Mouse (Mus musculus) heart, adult 2 months (tissue): ENCODE data around the gene Wdcp. TPM values are rescaled to one million over a fixed set of nuclear protein-coding genes. Genes with fewer than 3 reads are reported as not detected.
"Not testable (repeated sequence)": the region's sequence is repeated elsewhere in the genome, so short reads cannot be mapped to it uniquely, and the experiment has no call there.

Experiments used
- DNase-seq, 2 experiments: peaks; one replicate each; pipeline ENCODE4 v3.0.0; 2021
- H3K27ac ChIP-seq: fragments of 200-600 bp; 2 replicates; pipeline ENCODE4 v1.8.1; 2022
- H3K27me3 ChIP-seq: fragments of 200-500 bp; 2 replicates; pipeline ENCODE4 v1.6.1; 2012; ENCODE audit warnings: mild to moderate bottlenecking, low read length, inconsistent platforms, mixed read lengths; ENCODE audit not compliant: control insufficient read depth, insufficient read depth
- H3K36me3 ChIP-seq: fragments of 200-500 bp; 2 replicates; pipeline ENCODE4 v1.6.1; 2012; ENCODE audit warnings: low read length, inconsistent platforms; ENCODE audit not compliant: control insufficient read depth, insufficient read depth
- H3K4me1 ChIP-seq: fragments of 200-500 bp; 2 replicates; pipeline ENCODE4 v1.6.1; 2011; ENCODE audit warnings: low read length; ENCODE audit not compliant: control insufficient read depth, insufficient read depth
- H3K4me3 ChIP-seq: fragments of 200-600 bp; 2 replicates; pipeline ENCODE4 v1.8.1; 2022
- H3K79me2 ChIP-seq: fragments of 200-500 bp; replicated peaks from 2 replicates; pipeline ENCODE4 v1.6.1; 2012; ENCODE audit warnings: mild to moderate bottlenecking, inconsistent platforms, low read length, moderate library complexity, mixed read lengths; ENCODE audit not compliant: control insufficient read depth, insufficient read depth
- H3K9ac ChIP-seq: fragments of 200-500 bp; 2 replicates; pipeline ENCODE4 v1.6.1; 2012; ENCODE audit warnings: low read depth, mild to moderate bottlenecking, control low read depth, inconsistent platforms, low read length, mixed read lengths
- CTCF ChIP-seq: fragments of 200-600 bp; IDR thresholded peaks from 2 replicates; pipeline ENCODE4 v1.8.1; 2022; ENCODE audit warnings: antibody characterized with exemption, mild to moderate bottlenecking, moderate library complexity
- EP300 ChIP-seq: fragments of 200-500 bp; IDR thresholded peaks from 2 replicates; pipeline ENCODE4 v1.6.1; 2011; ENCODE audit warnings: low read depth, low read length, control low read depth; ENCODE audit not compliant: insufficient read depth
- POLR2A ChIP-seq: fragments of 200-500 bp; IDR thresholded peaks from 2 replicates; pipeline ENCODE4 v1.6.1; 2011; ENCODE audit warnings: mild to moderate bottlenecking, low read depth, low read length, control low read depth; ENCODE audit not compliant: insufficient read depth
- WGBS: fragments of 180-500 bp; shearing (Covaris S2); methylation state at CpG from one replicate; pipeline ENCODE4 v1.1.7; 2018; 5-methylcytosine and 5-hydroxymethylcytosine counted together
- intact Hi-C: fragments of 180-260 bp; cut with DNase I; formaldehyde crosslinking; loops from one replicate; pipeline ENCODE4 v1.15.1; 2025
- long read RNA-seq: library from polyadenylated mRNA; stranded (forward); transcript quantifications from one replicate; pipeline ENCODE4 v2.0.0, GENCODE M21; 2021
- polyA plus RNA-seq: library from polyadenylated mRNA; depleted of rRNA; stranded (reverse); fragments of >200 nt; gene quantifications from 2 replicates; pipeline ENCODE4 v1.2.3, GENCODE M21; 2012; rRNA removed
- total RNA-seq, 2 experiments: library from RNA; stranded (reverse); gene quantifications; 2 replicates each; pipeline ENCODE4 v1.2.3; 2021

Wdcp gene
- total RNA-seq (1 to 10 TPM; 6.2 to 9.1 TPM), polyA plus RNA-seq (7.4 and 12.7 TPM in 2 replicates)
- long read RNA-seq, full-length matches to known transcripts: 1 of 1 reads
- long read RNA-seq, partial matches to known transcripts: 0 of 1 reads
- long read RNA-seq, other reads (novel, unspliced or antisense): 0 of 1 reads

DNA sequence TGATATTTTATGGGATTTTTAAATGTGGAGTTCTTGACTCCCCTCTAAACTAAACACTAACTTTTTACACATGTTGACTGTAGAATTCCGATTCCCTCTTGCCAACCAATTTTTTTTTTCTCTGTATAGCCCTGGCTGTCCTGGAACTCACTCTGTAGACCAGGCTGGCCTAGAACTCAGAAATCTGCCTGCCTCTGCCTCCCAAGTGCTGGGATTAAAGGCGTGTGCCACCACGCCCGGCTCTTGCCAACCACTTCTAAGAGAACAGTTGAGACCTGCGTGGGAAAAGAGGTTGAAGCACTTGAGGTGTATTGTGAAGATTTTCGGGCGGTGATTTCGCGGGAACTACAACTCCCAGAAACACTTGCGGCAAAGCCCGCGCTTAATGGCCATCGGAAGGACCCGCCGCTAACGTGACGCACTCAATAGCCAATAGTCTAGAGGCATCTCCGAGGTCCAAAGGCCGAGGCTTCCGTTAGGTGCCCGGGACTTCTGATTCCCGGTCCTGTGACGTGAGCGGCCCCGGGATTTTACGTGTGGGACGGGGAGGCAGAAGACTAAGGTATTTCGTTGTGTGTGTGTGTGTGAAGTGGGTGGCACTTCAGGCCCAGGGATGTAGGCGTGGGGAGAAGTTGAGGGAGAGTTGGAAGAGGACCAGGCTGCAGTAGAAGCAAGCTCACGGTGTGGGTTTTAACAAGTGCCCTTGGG, at the start of gene Wdcp:
Gene Wdcp (plus strand): TSS at position 414 of the 708 bp plus-strand sequence.
- TF ChIP-seq POLR2A: peak; percentile 75
- no peak for TF ChIP-seq EP300
- under 1% methylated on average over 30 of the region's 30 CpGs for WGBS
- intact Hi-C loops: loop anchor here (1.0 to 2.0 kb wide), 2 partner anchors 26 to 64 kb away; partner anchors contain the start of genes Sf3b6 and Ubxn2a
- H3K27me3 ChIP-seq: no peaks in the 10 kb centered on the region
- peak; percentile 87 to 93 for DNase-seq
- H3K4me1 ChIP-seq: peaks cover 2% of the 10 kb centered on the region
- H3K27ac ChIP-seq: peak within 1 kb of the TSS; percentile 78
- peak within 1 kb of the TSS; percentile 66 for H3K9ac ChIP-seq
- peak within 1 kb of the TSS; percentile 66 for H3K4me3 ChIP-seq
- H3K36me3 ChIP-seq: no peaks in the 10 kb centered on the region
- no peaks in the 10 kb centered on the region for H3K79me2 ChIP-seq

DNA sequence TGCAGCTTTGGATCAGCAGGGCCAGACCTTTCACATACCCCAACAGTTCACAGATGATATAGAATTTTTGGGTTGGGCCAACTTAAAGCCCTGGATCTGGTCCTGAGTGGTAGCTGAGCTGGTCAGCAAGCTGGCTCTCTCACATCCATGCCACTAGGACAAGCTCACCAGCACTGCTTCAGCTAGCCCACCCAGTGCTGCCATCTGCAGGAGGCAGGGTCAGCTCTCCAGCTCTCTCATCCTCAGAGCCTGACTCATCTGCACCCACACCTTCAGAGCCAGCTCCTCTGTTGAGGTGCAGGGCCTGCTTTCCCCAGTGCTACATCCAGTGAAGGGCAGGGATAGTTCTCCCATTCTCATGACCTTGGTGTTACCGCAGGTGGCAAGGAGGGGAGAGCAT, 49.4 kb upstream of the Wdcp start:
- 81% methylated on average over 1 of the region's 1 CpGs for WGBS
- H3K9ac ChIP-seq: no peak overlapping the region
- no peaks in the 10 kb centered on the region for H3K36me3 ChIP-seq
- no peaks in the 10 kb centered on the region for H3K4me1 ChIP-seq
- DNase-seq: no peak
- no peaks in the 10 kb centered on the region for H3K27me3 ChIP-seq
- no peak overlapping the region for H3K4me3 ChIP-seq
- intact Hi-C loops: no loop called here
- TF ChIP-seq EP300 (no peak), POLR2A (no peak), CTCF (peak; percentile 40)
- no peak overlapping the region for H3K27ac ChIP-seq
- H3K79me2 ChIP-seq: no peaks in the 10 kb centered on the region

GRCm38 (mm10) chr12:4797471-4797870, 45.6 kb upstream of the Wdcp start:
- H3K4me3 ChIP-seq, H3K36me3 ChIP-seq, H3K9ac ChIP-seq, DNase-seq, intact Hi-C loops, H3K4me1 ChIP-seq, H3K27me3 ChIP-seq, H3K79me2 ChIP-seq, H3K27ac ChIP-seq: not testable (repeated sequence)
- WGBS: 76% methylated on average over 6 of the region's 6 CpGs

DNA sequence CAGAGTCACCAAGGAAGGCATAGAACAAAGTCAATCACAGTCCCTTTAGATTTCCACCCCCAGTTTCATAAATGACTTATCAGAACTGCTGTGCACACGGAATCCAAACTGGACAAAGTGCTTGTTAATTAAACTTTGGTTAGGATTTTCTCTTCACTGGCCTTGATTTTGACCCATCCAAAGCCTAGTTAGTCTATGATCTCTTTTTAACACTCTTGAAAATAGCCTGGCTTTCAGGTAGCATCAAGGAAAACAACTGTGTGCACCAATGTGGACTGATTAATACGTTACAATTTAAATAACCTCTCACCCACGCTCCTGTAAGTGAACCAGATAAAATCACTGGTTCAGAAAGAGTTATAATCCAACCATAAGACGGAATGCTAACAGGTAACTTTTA, 32.1 kb upstream of the Wdcp start:
- Histone ChIP-seq H3K27ac (no peak overlapping the region), H3K4me1 (no peaks in the 10 kb centered on the region; the same call in 1 of the 2 replicates), H3K79me2 (no peaks in the 10 kb centered on the region), H3K9ac (no peak overlapping the region), H3K27me3 (no peaks in the 10 kb centered on the region), H3K4me3 (no peak overlapping the region), H3K36me3 (no peaks in the 10 kb centered on the region)
- 81% methylated on average over 4 of the region's 4 CpGs for WGBS
- TF ChIP-seq POLR2A (no peak), CTCF (no peak), EP300 (no peak)
- intact Hi-C loops: no loop called here
- no peak for DNase-seq

DNA sequence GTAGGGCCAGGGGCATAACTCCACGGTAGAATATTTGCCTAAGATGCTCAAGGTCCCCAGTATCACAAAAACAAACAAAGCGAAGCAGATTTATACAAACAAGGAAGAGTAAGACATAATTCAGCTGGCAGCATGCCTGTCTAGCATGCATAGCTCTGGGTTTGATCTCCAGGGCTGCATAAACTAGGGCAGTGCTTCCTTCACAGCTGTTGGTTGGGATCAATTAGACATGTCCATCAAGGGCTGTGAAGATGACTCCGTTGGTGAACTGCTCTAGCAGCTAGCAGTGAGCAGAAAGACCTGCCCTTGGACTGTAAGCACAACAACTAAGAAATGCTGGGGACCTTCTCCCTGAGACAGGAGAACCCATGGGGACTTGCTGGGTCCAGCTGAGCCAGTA, 31.4 kb upstream of the Wdcp start:
- no peak for DNase-seq
- no peaks in the 10 kb centered on the region for H3K27me3 ChIP-seq
- H3K4me1 ChIP-seq: no peaks in the 10 kb centered on the region; the same call in 1 of the 2 replicates
- no peak overlapping the region for H3K27ac ChIP-seq
- no peaks in the 10 kb centered on the region; the same call in 1 of the 2 replicates for H3K36me3 ChIP-seq
- TF ChIP-seq EP300 (no peak), POLR2A (no peak), CTCF (no peak)
- 46% methylated on average over 3 of the region's 3 CpGs for WGBS
- no peak overlapping the region for H3K9ac ChIP-seq
- intact Hi-C loops: no loop called here
- no peaks in the 10 kb centered on the region for H3K79me2 ChIP-seq
- H3K4me3 ChIP-seq: no peak overlapping the region

DNA sequence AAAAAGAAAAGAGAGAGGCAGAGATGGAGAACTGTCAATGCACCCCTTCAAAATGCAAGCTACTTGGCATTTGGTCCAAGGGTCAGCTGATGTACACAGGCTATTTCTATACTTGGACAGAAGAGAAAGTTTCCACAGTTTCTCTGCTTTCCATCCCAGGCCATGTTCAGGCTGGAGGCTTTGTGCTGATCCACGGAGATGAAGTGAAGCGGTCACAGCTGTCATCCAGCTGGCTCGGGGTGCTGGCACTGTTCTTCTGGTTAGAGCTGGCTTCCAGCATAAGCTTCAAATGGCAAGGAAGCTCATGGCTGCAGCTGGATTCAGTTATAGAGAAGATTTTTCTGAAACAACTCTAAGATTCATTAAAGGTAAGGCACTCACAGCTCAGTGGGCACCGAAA, 29.5 kb upstream of the Wdcp start:
- Histone ChIP-seq H3K27me3 (no peaks in the 10 kb centered on the region), H3K4me3 (no peak overlapping the region), H3K4me1 (no peaks in the 10 kb centered on the region; the same call in none of the 2 replicates), H3K79me2 (no peaks in the 10 kb centered on the region), H3K9ac (no peak overlapping the region), H3K36me3 (no peaks in the 10 kb centered on the region; the same call in 1 of the 2 replicates), H3K27ac (no peak overlapping the region)
- WGBS: 59% methylated on average over 4 of the region's 4 CpGs
- TF ChIP-seq EP300 (no peak), CTCF (no peak), POLR2A (no peak)
- DNase-seq: no peak
- intact Hi-C loops: no loop called here
